Mouse (Mus musculus): ENCODE data around the gene Tnfaip1.
"Not testable (repeated sequence)": the region's sequence is repeated elsewhere in the genome, so short reads cannot be mapped to it uniquely, and the experiment has no call there.

Gene Tnfaip1

DNA sequence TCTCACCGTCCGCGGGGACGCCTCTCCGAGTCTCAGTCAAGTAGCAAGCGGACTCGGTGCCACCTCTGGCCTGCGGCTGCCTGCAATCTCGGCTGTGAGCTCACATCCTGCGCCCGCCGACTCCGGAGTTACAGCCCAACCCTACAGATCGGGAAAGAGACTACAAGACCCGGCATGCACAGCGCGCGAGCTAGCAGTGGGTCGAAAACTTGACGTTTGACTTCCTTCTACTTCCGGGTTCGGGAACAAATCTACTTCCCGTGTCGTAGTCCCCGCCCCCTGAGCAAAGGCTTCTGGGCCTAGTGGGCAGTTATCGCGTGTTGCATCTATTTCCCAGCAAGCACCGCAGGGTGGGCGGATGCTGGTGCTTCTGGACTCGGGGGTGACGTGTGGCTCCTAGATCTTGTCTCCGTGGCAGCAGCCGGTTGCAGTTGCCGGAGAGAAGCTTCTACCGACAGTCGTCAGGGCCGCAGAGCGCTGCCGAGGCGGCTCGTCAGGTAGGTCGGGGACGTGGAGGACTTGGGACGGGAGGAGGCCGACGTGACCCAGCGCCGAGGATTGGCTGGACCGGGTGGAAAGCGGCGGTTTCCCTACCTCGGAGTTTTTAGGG is at the start of gene Tnfaip1, which contains the start of gene Ift20:
TSS of gene Tnfaip1 (minus strand) at position 253 of the 610 bp plus-strand sequence.
TSS of gene Ift20 (plus strand) at position 282 of the 610 bp plus-strand sequence.
- in situ Hi-C loops (cut with MboI, MseI): loop anchor here (10.0 kb wide), 1 partner anchor 1321 kb away; the partner anchor contains the start of gene Ssh2

GRCm38 (mm10) chr11:78582848-78583247 is 46.7 kb upstream of the Tnfaip1 start:
- in situ Hi-C loops (cut with MboI, MseI): loop anchor here (10.0 kb wide), 2 partner anchors 242 to 352 kb away; partner anchors contain the start of gene Lyrm9

GRCm38 (mm10) chr11:78574975-78575374 is 38.8 kb upstream of the Tnfaip1 start:
- in situ Hi-C loops (cut with MboI, MseI): no loop called here

- in situ Hi-C loops (cut with MboI, MseI): no loop called here
These were observed 38.4 kb upstream of the Tnfaip1 start for GRCm38 (mm10) chr11:78574536-78574935.

DNA sequence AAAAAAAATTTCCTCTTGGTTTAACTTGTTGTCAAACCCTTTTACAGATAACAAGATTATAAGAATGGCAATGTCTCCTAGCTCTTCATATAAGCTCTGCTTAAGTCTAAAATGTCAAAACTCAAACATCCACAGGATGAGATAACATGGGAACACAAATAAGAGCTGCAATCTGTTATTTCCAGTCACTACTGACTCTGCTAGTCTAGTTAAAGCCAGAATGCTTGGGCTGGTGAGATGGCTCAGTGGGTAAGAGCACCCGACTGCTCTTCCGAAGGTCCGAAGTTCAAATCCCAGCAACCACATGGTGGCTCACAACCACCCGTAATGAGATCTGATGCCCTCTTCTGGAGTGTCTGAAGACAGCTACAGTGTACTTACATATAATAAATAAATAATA is 37.9 kb upstream of the Tnfaip1 start:
- in situ Hi-C loops (cut with MboI, MseI): not testable (repeated sequence)

- in situ Hi-C loops (cut with MboI, MseI): no loop called here
These were observed 35.7 kb upstream of the Tnfaip1 start for GRCm38 (mm10) chr11:78571854-78572253.

DNA sequence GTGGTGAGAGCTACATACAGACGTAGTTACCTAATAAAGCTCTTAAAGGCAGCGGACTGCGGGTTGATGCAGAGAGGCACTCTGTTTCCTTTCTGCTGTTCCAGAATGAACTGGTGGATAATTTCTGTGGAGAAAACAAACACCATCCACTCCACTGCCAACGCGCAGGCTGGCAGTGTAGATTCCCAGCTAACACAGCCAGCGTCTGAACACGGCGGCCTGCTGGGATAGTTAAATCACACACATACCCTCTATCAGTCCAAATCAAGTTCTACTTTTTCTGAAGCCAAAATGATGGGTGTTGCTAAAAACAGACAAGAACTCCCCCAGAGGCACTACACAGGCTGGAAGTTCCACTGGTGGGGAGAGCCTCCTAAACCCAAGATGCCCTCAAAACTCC is 35.3 kb upstream of the Tnfaip1 start:
- in situ Hi-C loops (cut with MboI, MseI): no loop called here

DNA sequence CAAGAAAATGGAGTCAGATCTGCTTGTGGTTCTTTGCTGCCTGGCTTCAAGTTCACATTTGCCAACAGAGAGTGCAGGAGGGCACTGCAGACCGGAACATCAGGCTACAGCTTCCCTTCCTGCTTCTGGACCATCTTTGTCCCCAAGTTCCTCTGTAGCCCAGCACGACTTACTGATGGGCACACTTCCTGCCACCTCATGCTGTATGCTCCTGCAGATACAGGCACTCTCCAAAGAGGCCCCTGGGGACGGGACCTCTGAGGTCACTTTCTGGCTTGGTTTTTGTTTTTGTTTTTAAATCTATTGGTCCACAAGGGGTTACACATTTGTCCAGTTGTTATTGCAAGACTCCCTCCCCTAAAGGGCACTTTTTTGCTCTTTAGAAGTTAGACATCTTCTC is 33.7 kb upstream of the Tnfaip1 start:
- in situ Hi-C loops (cut with MboI, MseI): no loop called here

- in situ Hi-C loops (cut with MboI, MseI): no loop called here
These were observed 32.7 kb upstream of the Tnfaip1 start for GRCm38 (mm10) chr11:78568827-78569226.

DNA sequence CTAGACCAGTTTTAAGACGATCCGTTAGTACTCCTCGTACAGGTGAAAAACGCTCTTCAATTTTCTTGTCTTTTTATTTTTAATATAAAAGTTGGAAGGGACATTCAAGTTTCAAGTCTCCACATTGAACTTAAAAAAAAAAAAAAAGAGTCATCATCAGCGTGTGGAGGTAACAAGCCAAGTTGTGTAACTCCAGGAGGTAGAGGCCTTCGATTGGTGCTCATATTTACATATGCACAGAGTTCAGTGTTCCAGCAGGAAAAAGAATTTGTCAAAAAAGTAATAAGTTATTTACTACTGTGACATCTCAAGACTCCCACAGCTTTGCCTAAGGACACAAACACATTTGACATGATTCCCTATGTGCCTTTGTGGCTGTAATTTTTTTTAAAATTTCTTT is 31.5 kb upstream of the Tnfaip1 start:
- in situ Hi-C loops (cut with MboI, MseI): no loop called here

GRCm38 (mm10) chr11:78566775-78567174 is 30.6 kb upstream of the Tnfaip1 start:
- in situ Hi-C loops (cut with MboI, MseI): no loop called here

- in situ Hi-C loops (cut with MboI, MseI): no loop called here
These were observed 24.3 kb upstream of the Tnfaip1 start for GRCm38 (mm10) chr11:78560447-78560846.

DNA sequence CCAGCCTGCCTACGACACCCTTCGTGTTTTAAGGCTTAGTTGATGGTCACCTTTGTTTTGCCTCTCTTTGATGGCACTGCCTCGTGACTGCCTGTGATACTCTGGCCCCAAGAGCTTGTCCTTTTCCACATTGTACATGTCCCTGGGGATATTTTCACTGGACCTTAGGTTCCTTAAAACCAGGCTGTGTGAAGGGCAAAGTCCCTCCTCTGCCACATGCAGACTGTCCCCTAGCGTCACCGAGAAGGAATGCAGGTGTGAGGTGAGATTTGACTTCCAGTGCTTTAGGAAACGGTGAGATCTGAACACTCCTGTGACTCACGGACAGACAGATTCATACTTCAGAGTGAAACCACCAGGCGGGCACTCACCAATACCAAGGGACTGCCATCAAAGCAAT is 21.1 kb upstream of the Tnfaip1 start:
- in situ Hi-C loops (cut with MboI, MseI): no loop called here

DNA sequence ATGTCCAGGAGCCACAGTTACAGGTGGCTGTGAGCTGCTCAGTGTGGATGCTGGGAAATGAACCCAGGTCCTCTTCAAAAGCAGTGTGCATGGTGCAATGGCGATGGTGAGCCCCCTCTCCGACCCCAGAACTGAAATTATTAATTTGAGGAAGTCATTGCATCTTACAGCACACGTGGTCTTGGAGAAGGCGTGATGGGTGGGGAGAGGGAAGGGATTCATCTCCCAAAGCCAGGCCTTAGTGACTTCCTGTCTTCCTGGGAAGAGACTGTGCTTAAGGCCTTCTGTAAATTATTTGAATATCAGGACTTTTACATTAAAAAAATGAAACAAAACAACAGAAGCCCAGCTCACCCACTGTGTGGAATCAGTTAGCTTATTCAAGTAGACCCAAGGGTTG is 19.9 kb upstream of the Tnfaip1 start:
- in situ Hi-C loops (cut with MboI, MseI): no loop called here

DNA sequence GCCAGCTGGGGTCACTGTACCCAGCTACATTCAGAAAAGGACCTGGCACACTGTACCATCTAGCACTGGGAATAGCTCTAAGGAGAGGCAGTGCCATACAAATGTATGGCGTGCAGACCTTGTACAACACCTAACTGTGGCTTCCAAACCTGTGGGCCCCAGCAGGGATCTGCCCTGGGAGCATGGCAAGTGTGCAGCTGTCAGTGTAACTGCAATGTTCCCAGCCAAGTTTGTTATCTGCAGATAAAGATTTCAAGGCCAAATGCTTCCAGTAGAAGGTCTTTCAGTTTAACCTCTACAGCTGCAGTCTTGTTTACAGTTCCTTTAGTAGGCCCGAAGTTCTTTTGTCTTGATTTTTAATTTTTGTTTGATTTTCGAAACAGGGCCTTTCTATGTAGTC is 19.5 kb upstream of the Tnfaip1 start:
- in situ Hi-C loops (cut with MboI, MseI): no loop called here

DNA sequence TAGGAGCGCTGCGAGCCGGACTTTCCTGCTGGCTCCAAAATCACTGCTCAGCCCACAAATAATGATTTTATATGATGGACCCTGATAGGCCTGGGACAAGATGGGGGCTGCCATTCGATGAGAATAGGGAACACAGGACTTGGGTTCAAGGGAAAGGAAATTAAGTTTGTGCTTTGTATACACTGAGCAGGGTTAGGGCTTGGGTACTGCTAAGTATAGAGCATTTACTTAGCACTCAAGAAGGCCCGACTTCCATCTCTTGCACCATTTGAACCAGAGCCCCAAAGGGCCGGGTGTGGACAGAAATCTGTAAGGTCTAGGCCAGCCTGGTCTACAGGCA is 14.9 kb upstream of the Tnfaip1 start:
- in situ Hi-C loops (cut with MboI, MseI): no loop called here

GRCm38 (mm10) chr11:78550168-78551058 is 14.3 kb upstream of the Tnfaip1 start, which contains the start of gene Tmem97:
Gene Tmem97 (minus strand): TSS chr11:78550777.
- in situ Hi-C loops (cut with MboI, MseI): no loop called here

GRCm38 (mm10) chr11:78549491-78549987 is 13.4 kb upstream of the Tnfaip1 start:
- in situ Hi-C loops (cut with MboI, MseI): no loop called here

GRCm38 (mm10) chr11:78547718-78548460 is 11.8 kb upstream of the Tnfaip1 start:
- in situ Hi-C loops (cut with MboI, MseI): no loop called here

DNA sequence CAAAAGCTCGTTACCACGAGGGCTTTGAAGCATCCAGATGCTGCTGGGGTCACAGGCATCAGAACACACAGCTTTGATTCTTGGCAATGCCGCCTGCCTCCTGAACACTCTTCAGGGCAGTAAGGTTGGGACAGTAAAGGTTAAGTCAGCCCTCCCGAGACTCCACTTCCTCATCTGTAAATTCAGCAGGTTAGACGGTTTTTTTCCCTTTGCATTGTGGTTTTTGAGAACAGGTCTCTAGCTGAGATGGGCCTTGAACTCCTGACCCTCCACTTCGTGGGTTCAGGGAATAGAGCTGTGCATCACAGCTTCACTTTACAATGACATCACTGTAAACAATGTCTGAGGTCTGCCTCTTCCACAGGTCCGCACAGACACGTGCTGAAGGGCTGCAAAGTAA is 9.0 kb upstream of the Tnfaip1 start:
- in situ Hi-C loops (cut with MboI, MseI): no loop called here

DNA sequence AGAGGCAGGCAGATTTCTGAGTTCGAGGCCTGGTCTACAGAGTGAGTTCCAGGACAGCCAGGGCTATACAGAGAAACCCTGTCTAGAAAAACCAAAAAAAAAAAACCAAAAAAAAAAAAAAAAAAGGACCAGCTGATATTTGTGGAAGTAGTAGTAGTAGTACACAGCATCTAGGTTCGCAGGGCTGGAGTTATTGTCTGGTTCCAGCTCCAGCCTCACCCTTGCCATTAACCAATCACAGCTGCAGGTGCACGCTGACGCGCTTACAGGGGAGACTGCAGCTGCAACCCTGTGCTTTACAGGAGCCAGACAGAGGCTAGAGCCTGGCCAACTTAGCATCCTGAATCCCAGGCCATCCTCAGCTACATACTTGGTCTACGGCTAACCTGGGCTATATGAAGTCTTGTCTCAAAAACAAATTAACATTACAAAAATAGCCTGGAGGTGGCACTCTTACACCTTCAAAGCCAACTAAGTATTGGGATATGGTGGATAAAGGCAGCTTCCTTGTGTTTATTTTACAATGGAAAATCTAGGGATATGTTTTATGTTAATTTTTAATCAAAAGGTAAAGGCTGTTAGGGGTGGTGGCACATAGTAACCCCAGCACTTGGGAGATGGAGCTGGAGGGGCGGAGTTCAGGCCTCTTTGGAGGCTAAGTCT is 8.4 kb upstream of the Tnfaip1 start:
- in situ Hi-C loops (cut with MboI, MseI): no loop called here

Data from regulatory T cell (primary cell).